Mouse (Mus musculus): ENCODE results near the gene Troap.

DNA sequence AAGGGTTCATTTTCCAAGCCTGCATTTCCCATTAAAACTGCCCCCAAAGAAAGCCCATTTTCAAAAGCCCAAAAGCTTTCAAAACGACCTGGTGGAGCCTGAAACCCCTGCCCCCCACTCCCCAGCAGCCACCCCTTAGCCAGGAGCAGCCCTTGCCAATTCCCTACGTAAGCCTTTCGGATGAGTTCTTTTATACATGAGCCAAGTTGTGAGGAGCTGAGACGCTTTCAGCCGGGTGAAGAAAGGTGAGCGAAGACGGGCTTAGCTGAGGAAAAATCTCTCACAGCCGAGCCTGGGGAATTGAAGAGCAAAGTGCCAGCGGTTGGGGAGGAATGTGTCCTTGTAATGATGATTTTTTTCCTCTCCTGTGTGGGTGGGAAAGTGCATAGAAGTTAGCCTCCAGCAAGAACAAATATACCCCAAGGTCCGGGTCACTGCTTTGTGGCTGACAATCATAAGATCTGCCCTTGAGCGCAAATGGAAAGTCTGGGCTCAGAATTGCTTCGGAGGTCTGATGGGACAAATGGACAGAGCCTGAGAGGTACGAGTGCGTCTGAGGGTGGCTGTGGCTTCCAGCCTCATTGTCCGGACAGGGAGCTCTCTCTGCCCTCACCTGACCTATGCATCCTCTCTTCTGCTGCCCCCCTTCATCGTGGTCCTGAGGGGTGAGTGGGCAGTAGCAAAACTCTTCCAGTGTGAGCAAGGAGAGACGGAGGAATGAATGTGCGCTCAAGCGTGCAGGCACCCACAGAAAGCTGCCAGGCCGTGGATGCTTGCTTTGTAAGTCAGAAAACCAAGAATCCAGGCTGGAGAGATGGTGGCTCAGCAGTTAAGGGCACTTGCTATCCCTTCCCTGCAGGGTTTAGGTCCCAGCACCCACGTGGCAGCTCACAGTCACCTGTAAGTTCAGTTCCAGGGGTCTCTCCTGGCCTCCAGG, 33.2 kb upstream of the Troap start:
- TF ChIP-seq POLR2A (IDR thresholded peaks at IDR 0.05; ENCODE audit: control insufficient read depth, low read depth, low read length) (no peak), CTCF (IDR thresholded peaks at IDR 0.05; ENCODE audit: control insufficient read depth, insufficient read depth, insufficient replicate concordance, low read depth, low read length) (no peak)

Data from testis, adult 2 months (tissue).